Mouse (Mus musculus) forebrain, embryonic 16.5 days (tissue): ENCODE data around the gene AA986860. TPM values are rescaled to one million over a fixed set of nuclear protein-coding genes. Genes with fewer than 3 reads are reported as not detected.

Source experiments
- ATAC-seq: fragments of 200-750 bp; cut with Nextera tagmentation; 2 replicates; pipeline ENCODE4 v1.8.0; 2017; ENCODE audit warnings: mild to moderate bottlenecking, moderate library complexity
- H3K27ac ChIP-seq: fragments of 300-500 bp; sonication (generic); 2 replicates; pipeline ENCODE4 v1.5.1; 2014; ENCODE audit warnings: low read length, control low read depth
- H3K27me3 ChIP-seq: fragments of 300-500 bp; sonication (generic); replicated peaks from 2 replicates; pipeline ENCODE4 v1.6.1; 2014; ENCODE audit warnings: low read length; ENCODE audit not compliant: control insufficient read depth, insufficient read depth
- H3K36me3 ChIP-seq: fragments of 300-500 bp; sonication (generic); 2 replicates; pipeline ENCODE4 v1.6.1; 2014; ENCODE audit not compliant: control insufficient read depth, insufficient read depth
- H3K4me1 ChIP-seq: fragments of 300-500 bp; sonication (generic); replicated peaks from 2 replicates; pipeline ENCODE4 v1.6.1; 2014; ENCODE audit warnings: low read length; ENCODE audit not compliant: control insufficient read depth, insufficient read depth
- H3K4me2 ChIP-seq: fragments of 300-500 bp; sonication (generic); 2 replicates; pipeline ENCODE4 v1.6.1; 2014; ENCODE audit warnings: mild to moderate bottlenecking, low read length, control low read depth
- H3K4me3 ChIP-seq: fragments of 300-500 bp; sonication (generic); replicated peaks from 2 replicates; pipeline ENCODE4 v1.5.1; 2014; ENCODE audit warnings: mild to moderate bottlenecking, low read length, control low read depth
- H3K9ac ChIP-seq: fragments of 300-500 bp; sonication (generic); replicated peaks from 2 replicates; pipeline ENCODE4 v1.6.1; 2014; ENCODE audit warnings: low read depth, low read length, control low read depth
- H3K9me3 ChIP-seq: fragments of 300-500 bp; sonication (generic); 2 replicates; pipeline ENCODE4 v1.6.1; 2016; ENCODE audit warnings: low read length; ENCODE audit not compliant: control insufficient read depth
- WGBS: fragments of 180-500 bp; shearing (Covaris S2); extraction: QIAGEN DNeasy Blood & Tissue Kit; methylation state at CpG from one replicate; pipeline ENCODE4 v1.1.7; 2014; 5-methylcytosine and 5-hydroxymethylcytosine counted together
- polyA plus RNA-seq: library from polyadenylated mRNA; unstranded; fragments of >200 nt; fragmentation: Nextera tagmentation; extraction: Ambion mirVana; gene quantifications from 2 replicates; pipeline ENCODE4 v1.2.1, GENCODE M21; 2015

AA986860 gene
- polyA plus RNA-seq, 1 experiment from 2014 or later, result 0.47 TPM

DNA sequence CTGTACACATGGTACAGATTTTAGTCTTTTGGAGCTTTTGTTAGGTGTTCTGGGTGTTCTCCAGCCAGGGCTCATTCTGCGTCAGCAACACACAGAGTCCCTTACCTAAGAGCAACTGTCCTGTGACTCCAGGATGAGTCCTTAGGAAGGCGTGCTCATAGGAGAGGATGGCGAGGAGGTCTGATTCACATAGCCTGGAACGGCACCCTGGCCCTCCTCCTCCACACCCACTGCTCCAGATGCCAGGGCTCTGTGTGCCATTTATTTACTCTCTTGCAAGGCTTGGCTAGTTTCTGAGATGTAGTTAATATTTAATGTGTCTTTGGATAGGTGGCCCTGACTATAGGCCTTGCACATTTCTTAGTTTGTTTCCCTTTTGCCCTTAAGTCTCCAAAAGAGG is 1.9 kb downstream of the AA986860 start:
- H3K27me3 ChIP-seq, result no peaks in the 10 kb centered on the region
- H3K4me2 ChIP-seq, result no peak overlapping the region
- H3K27ac ChIP-seq, result no peak overlapping the region
- H3K9ac ChIP-seq, result no peak overlapping the region
- no peak for ATAC-seq
- H3K4me1 ChIP-seq, result no peaks in the 10 kb centered on the region
- no peaks in the 10 kb centered on the region for H3K36me3 ChIP-seq
- no peaks in the 10 kb centered on the region for H3K9me3 ChIP-seq
- H3K4me3 ChIP-seq, result no peak overlapping the region
- WGBS, result 92% methylated on average over 4 of the region's 4 CpGs

DNA sequence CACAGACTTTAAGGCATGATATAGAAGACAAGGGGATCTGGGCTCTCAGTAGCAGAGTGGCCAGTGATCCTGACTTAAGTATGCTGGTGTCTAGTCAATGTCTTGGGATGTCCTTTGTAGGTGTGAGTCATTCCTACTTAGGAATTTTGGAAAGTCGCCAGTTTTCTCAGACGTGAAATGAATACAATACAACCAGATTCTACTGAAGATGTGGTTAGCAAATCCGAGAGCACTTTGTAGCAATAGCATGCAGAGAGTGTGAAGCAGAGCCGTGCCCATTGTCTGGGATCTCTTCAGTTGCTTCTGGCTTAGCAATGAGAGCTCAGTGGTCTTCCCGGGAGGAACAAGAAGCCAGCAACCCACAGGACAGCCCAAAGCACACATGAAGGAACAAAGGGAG is 2.7 kb downstream of the AA986860 start:
- 36% methylated on average over 5 of the region's 5 CpGs for WGBS

DNA sequence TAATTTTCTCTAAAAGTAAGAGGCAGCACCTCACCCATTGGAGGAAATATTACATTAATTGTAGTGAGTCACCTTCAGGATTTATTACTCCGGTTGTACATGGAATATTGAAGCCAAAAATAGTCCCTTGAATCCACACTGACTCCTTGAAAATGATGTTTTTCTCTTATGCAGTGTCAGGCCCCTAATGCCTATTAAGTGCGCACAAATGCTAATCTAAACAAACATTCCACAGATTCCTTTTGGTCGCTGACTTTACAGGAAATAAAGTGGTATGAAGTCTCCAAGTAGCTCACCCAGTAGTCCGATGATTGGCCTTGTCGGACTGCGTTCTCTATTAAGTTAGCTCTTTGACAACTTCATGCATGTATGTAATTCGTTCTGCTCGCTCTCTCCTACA is 3.1 kb downstream of the AA986860 start:
- Histone ChIP-seq H3K4me3 (no peak overlapping the region), H3K9ac (no peak overlapping the region), H3K27ac (no peak overlapping the region), H3K4me1 (no peaks in the 10 kb centered on the region), H3K27me3 (no peaks in the 10 kb centered on the region), H3K4me2 (no peak overlapping the region), H3K9me3 (no peaks in the 10 kb centered on the region), H3K36me3 (no peaks in the 10 kb centered on the region)
- 82% methylated on average over 8 of the region's 8 CpGs for WGBS
- ATAC-seq, result no peak

More for the DNA sequence above, 2.7 kb downstream of the AA986860 start:
- H3K4me2 ChIP-seq, result no peak overlapping the region
- H3K27ac ChIP-seq, result no peak overlapping the region
- H3K4me1 ChIP-seq, result no peaks in the 10 kb centered on the region
- ATAC-seq, result no peak
- no peaks in the 10 kb centered on the region for H3K27me3 ChIP-seq
- H3K9ac ChIP-seq, result no peak overlapping the region
- no peaks in the 10 kb centered on the region for H3K36me3 ChIP-seq
- H3K9me3 ChIP-seq, result no peaks in the 10 kb centered on the region
- H3K4me3 ChIP-seq, result no peak overlapping the region

DNA sequence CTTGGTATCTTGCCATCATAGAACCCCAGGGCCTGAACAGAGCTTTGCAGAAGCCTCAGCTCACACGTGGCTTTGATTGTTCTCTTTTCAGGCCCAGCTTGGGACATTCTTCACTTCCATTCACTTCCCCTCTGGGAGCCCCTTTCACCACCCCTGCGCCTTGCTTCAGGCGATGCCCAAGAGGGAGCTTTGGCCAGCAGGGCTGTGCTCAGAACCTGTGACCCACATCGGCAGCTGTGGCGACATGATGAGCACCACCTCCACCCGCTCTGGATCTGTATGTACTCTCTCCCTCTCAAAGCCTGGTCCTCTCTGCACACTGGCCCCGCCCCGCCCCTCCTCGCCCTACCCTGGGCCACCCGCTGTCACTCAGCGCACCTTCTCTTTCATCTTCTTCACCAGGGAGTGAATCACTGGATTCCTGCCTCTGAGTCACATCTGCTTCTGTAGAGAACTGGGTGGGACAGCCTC is 5.7 kb downstream of the AA986860 start:
- Histone ChIP-seq H3K4me2 (no peak overlapping the region), H3K9me3 (no peaks in the 10 kb centered on the region), H3K27me3 (no peaks in the 10 kb centered on the region), H3K36me3 (no peaks in the 10 kb centered on the region), H3K9ac (no peak overlapping the region), H3K4me3 (no peak overlapping the region), H3K27ac (no peak overlapping the region), H3K4me1 (no peaks in the 10 kb centered on the region)
- no peak for ATAC-seq
- whole genome bisulfite sequencing, result 28% methylated on average over 11 of the region's 11 CpGs

DNA sequence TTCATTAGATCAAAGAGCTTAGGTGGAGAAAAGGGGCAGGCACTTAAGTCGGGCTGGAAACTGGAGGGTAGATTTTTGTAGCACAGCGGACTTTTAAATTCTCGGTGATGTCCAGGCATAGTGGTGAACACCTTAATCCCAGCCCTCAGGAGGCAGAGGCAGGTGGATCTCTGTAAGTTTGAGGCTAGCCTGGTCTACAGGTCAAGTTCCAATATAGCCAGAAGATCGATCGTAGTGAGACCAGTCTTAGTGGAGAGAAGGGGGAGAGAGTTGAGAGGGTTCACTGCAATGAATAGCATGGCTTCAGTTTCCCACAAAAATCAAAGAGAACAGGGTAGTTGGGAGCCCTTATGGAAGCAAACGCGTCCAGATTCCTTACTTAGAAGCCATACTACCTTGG is 6.1 kb downstream of the AA986860 start:
- Histone ChIP-seq H3K27ac (no peak overlapping the region), H3K4me1 (no peaks in the 10 kb centered on the region), H3K27me3 (no peaks in the 10 kb centered on the region), H3K9me3 (no peaks in the 10 kb centered on the region), H3K9ac (no peak overlapping the region), H3K36me3 (no peaks in the 10 kb centered on the region), H3K4me3 (no peak overlapping the region), H3K4me2 (no peak overlapping the region)
- 86% methylated on average over 7 of the region's 7 CpGs for WGBS
- no peak for ATAC-seq

DNA sequence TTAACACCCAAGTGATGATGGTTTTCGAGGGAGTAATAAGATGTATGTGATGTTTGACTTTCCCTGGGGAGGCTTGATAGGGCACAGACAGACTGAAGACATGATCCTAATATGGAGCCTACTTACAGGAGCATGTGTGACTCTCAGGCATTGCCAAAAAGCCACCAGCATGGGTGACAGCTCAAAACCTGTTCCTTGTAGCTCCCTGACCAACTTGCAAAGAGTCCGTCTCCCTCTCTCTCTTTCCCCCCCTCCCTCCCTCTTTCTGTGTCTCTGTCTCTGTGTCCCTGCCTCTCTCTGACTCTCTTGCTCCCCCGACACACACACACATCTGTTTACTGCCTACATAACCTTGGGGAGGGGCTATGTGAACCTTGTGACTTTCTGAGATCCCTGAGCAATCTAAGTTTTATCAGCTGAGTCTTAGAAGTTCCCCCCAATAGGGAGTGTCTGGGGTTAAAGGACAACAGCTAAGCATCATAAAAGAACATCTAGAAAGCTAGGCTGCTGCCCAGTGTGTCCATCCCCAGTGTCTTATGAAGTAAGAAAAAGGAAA is 6.9 kb downstream of the AA986860 start:
- H3K4me3 ChIP-seq, result no peak overlapping the region
- no peaks in the 10 kb centered on the region for H3K36me3 ChIP-seq
- H3K27me3 ChIP-seq, result no peaks in the 10 kb centered on the region
- H3K4me2 ChIP-seq, result no peak overlapping the region
- 88% methylated on average over 3 of the region's 3 CpGs for WGBS
- no peak for ATAC-seq
- no peak overlapping the region for H3K27ac ChIP-seq
- no peaks in the 10 kb centered on the region for H3K9me3 ChIP-seq
- H3K4me1 ChIP-seq, result no peaks in the 10 kb centered on the region
- no peak overlapping the region for H3K9ac ChIP-seq

DNA sequence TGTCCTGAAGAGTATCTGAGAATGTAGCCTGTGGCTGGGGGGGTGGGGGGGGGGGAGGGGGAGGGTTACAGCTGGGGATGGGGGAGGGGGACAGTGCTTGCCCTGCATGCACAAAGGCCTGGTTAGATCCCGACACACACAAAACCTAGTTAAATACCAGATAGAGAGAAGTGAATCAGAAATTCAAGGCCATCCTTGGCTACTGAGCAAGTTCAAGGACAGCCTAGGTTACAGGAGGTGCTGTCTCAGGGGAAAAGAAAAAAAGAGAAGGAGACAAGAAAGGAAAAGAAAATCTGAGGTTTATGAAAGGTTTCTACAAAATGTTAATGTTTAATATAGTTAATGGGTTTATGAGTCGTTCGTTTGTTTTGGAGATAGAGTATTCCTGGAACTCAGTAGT is 7.9 kb downstream of the AA986860 start:
- Histone ChIP-seq H3K4me2 (no peak overlapping the region), H3K27ac (no peak overlapping the region), H3K36me3 (no peaks in the 10 kb centered on the region), H3K9me3 (no peaks in the 10 kb centered on the region), H3K4me1 (no peaks in the 10 kb centered on the region), H3K9ac (no peak overlapping the region), H3K4me3 (no peak overlapping the region), H3K27me3 (no peaks in the 10 kb centered on the region)
- whole genome bisulfite sequencing, result 73% methylated on average over 3 of the region's 3 CpGs
- no peak for ATAC-seq

DNA sequence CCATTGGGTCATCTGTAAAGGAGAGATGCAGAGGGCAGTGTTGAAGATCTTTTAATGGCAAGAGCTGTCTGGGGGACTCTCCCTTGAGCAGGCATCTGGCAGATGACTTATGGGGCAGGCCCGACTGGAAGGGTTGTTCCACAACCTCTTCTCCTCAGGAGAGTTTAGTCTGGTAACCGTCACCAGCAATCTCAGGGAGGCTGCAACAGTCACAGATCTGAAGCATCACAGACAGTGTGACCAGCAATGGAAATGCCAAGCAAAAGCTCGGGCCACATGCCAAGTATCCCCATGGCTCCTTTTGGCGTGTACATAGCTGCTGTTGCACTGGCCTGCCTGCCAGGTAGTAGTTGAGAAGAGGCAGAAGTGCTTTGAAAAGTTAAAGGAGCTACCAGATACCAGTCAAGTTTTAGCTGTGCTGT is 8.5 kb downstream of the AA986860 start:
- Histone ChIP-seq H3K27ac (no peak overlapping the region), H3K4me3 (no peak overlapping the region), H3K4me1 (no peaks in the 10 kb centered on the region), H3K27me3 (no peaks in the 10 kb centered on the region), H3K9ac (no peak overlapping the region), H3K4me2 (no peak overlapping the region), H3K36me3 (no peaks in the 10 kb centered on the region), H3K9me3 (no peaks in the 10 kb centered on the region)
- 63% methylated on average over 4 of the region's 4 CpGs for WGBS
- no peak for ATAC-seq

DNA sequence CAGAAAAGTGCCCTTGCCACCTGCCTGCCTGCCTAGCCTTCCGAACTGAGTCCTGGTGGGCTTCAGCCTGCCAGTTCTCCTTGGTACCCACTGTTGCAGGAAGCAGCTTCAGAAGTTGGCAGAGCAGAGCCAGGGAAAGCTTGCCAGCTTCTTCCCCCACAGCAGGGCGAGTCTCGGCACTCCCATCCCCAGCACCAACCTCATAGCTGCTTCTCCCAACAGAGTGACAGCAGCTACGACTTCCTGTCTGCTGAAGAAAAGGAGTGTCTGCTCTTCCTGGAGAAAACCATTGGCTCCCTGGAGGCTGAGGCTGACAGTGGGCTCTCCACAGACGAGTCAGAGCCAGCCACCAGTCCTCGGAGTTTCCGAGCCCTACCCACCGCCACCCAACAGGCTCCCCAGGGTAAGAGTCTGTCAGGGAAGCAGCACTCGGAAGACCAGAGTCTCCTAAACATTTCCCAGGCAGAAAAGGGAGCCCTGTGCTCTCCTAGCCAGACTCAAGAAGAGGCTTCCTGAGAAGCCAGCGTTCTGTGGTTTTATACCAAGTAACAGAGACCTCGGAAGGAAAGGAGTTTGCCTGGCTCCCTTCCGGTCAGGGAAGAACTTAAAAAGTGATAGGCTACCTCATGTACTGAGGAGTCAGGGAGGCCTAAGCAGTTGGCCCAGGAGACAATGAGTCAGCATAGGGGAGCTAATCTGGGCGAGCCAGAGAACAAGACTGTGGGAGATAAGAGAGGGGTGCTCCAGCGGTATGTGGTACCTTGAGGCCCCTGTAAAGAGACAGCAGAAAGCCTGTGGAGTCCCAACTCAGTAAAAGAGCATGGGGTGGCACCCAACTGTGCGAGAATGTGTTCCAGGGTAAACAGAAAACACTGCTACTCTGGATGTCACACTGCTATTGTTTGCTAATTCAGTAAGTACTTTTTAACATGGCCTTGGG is 9.3 kb downstream of the AA986860 start:
- Histone ChIP-seq H3K9me3 (no peaks in the 10 kb centered on the region), H3K4me1 (no peaks in the 10 kb centered on the region), H3K4me3 (no peak overlapping the region), H3K27me3 (no peaks in the 10 kb centered on the region), H3K36me3 (no peaks in the 10 kb centered on the region), H3K27ac (no peak overlapping the region), H3K9ac (no peak overlapping the region), H3K4me2 (no peak overlapping the region)
- WGBS, result 56% methylated on average over 15 of the region's 15 CpGs
- ATAC-seq, result peak; percentile 66
